Mouse (Mus musculus): ENCODE results near the gene Mrps18a. TPM values are rescaled to one million over a fixed set of nuclear protein-coding genes. Genes with fewer than 3 reads are reported as not detected.

The Mrps18a gene
- 128 and 137 TPM in 2 replicates for polyA plus RNA-seq (2015; fragmentation: Nextera tagmentation; extraction: Ambion mirVana)

GRCm38 (mm10) chr17:46110402-46111289, at the start of gene Mrps18a:
Mrps18a (plus strand) TSS chr17:46110986.
- Histone ChIP-seq H3K4me3 (replicated peaks) (peak within 1 kb of the TSS; percentile 93), H3K4me1 (peaks cover 10% of the 10 kb centered on the region; the same call in 1 of the 2 replicates), H3K27ac (peak within 1 kb of the TSS; percentile 64), H3K9me3 (no peaks in the 10 kb centered on the region), H3K9ac (peak within 1 kb of the TSS; percentile 80), H3K4me2 (peak within 1 kb of the TSS; percentile 83), H3K36me3 (no peaks in the 10 kb centered on the region), H3K27me3 (replicated peaks) (no peaks in the 10 kb centered on the region)
- WGBS, result 5% methylated on average over 38 of the region's 38 CpGs
- peak; percentile 93 for ATAC-seq (ENCODE audit: insufficient read depth, low FRiP score, low read depth)

GRCm38 (mm10) chr17:46063283-46063973, 47.4 kb upstream of the Mrps18a start:
- H3K4me2 ChIP-seq, result peak overlapping the region; percentile 22
- H3K4me3 ChIP-seq (replicated peaks), result no peak overlapping the region
- H3K27ac ChIP-seq, result peak overlapping the region; percentile 42
- 17% methylated on average over 10 of the region's 10 CpGs for WGBS
- no peaks in the 10 kb centered on the region for H3K27me3 ChIP-seq (replicated peaks)
- peaks cover 11% of the 10 kb centered on the region for H3K4me1 ChIP-seq
- H3K9me3 ChIP-seq, result no peaks in the 10 kb centered on the region
- ATAC-seq (ENCODE audit: insufficient read depth, low FRiP score, low read depth), result peak; percentile 84
- no peaks in the 10 kb centered on the region for H3K36me3 ChIP-seq
- H3K9ac ChIP-seq, result no peak overlapping the region

GRCm38 (mm10) chr17:46063974-46064312, 46.8 kb upstream of the Mrps18a start:
- H3K36me3 ChIP-seq, result no peaks in the 10 kb centered on the region
- no peak overlapping the region for H3K4me3 ChIP-seq (replicated peaks)
- no peak overlapping the region for H3K9ac ChIP-seq
- no peak for ATAC-seq (ENCODE audit: insufficient read depth, low FRiP score, low read depth)
- H3K4me1 ChIP-seq, result peaks cover 11% of the 10 kb centered on the region
- no peak overlapping the region; the same call in 1 of the 2 replicates for H3K27ac ChIP-seq
- H3K4me2 ChIP-seq, result peak overlapping the region; percentile 22
- WGBS, result 40% methylated on average over 6 of the region's 6 CpGs
- no peaks in the 10 kb centered on the region for H3K27me3 ChIP-seq (replicated peaks)
- no peaks in the 10 kb centered on the region for H3K9me3 ChIP-seq

- Histone ChIP-seq H3K4me3 (replicated peaks) (no peak overlapping the region), H3K9ac (no peak overlapping the region), H3K27ac (no peak overlapping the region), H3K4me1 (peaks cover 22% of the 10 kb centered on the region), H3K27me3 (replicated peaks) (no peaks in the 10 kb centered on the region), H3K4me2 (no peak overlapping the region), H3K9me3 (no peaks in the 10 kb centered on the region), H3K36me3 (no peaks in the 10 kb centered on the region)
- 65% methylated on average over 9 of the region's 9 CpGs for WGBS
- no peak for ATAC-seq (ENCODE audit: insufficient read depth, low FRiP score, low read depth)
Measured at GRCm38 (mm10) chr17:46070046-46070445, 40.7 kb upstream of the Mrps18a start.

GRCm38 (mm10) chr17:46071531-46071930, 39.3 kb upstream of the Mrps18a start:
- Histone ChIP-seq H3K9ac (no peak overlapping the region), H3K9me3 (no peaks in the 10 kb centered on the region), H3K36me3 (no peaks in the 10 kb centered on the region), H3K4me2 (no peak overlapping the region), H3K4me3 (replicated peaks) (no peak overlapping the region), H3K27ac (no peak overlapping the region), H3K27me3 (replicated peaks) (no peaks in the 10 kb centered on the region), H3K4me1 (peaks cover 23% of the 10 kb centered on the region)
- no peak for ATAC-seq (ENCODE audit: insufficient read depth, low FRiP score, low read depth)
- WGBS, result 74% methylated on average over 3 of the region's 3 CpGs

- H3K4me2 ChIP-seq, result peak overlapping the region; percentile 56
- ATAC-seq (ENCODE audit: insufficient read depth, low FRiP score, low read depth), result peak; percentile 85
- peak overlapping the region; percentile 84 for H3K27ac ChIP-seq
- H3K4me1 ChIP-seq, result peaks cover 25% of the 10 kb centered on the region
- no peaks in the 10 kb centered on the region for H3K36me3 ChIP-seq
- H3K4me3 ChIP-seq (replicated peaks), result peak overlapping the region; percentile 23
- no peaks in the 10 kb centered on the region for H3K9me3 ChIP-seq
- no peak overlapping the region for H3K9ac ChIP-seq
- no peaks in the 10 kb centered on the region for H3K27me3 ChIP-seq (replicated peaks)
- WGBS, result 7% methylated on average over 23 of the region's 23 CpGs
Measured at GRCm38 (mm10) chr17:46073730-46074301, 37.0 kb upstream of the Mrps18a start.

GRCm38 (mm10) chr17:46074398-46075115, 36.2 kb upstream of the Mrps18a start:
- no peaks in the 10 kb centered on the region for H3K36me3 ChIP-seq
- H3K4me1 ChIP-seq, result peaks cover 24% of the 10 kb centered on the region
- no peak for ATAC-seq (ENCODE audit: insufficient read depth, low FRiP score, low read depth)
- H3K9me3 ChIP-seq, result no peaks in the 10 kb centered on the region
- H3K4me2 ChIP-seq, result peak overlapping the region; percentile 56
- H3K27me3 ChIP-seq (replicated peaks), result no peaks in the 10 kb centered on the region
- no peak overlapping the region for H3K9ac ChIP-seq
- WGBS, result 31% methylated on average over 7 of the region's 7 CpGs
- peak overlapping the region; percentile 23 for H3K4me3 ChIP-seq (replicated peaks)
- H3K27ac ChIP-seq, result peak overlapping the region; percentile 64

GRCm38 (mm10) chr17:46075116-46075485, 35.7 kb upstream of the Mrps18a start:
- no peak overlapping the region for H3K4me2 ChIP-seq
- no peak overlapping the region for H3K9ac ChIP-seq
- peak overlapping the region; percentile 48; the same call in 1 of the 2 replicates for H3K27ac ChIP-seq
- no peaks in the 10 kb centered on the region for H3K36me3 ChIP-seq
- no peak for ATAC-seq (ENCODE audit: insufficient read depth, low FRiP score, low read depth)
- no peaks in the 10 kb centered on the region for H3K9me3 ChIP-seq
- H3K27me3 ChIP-seq (replicated peaks), result no peaks in the 10 kb centered on the region
- no peak overlapping the region for H3K4me3 ChIP-seq (replicated peaks)
- 47% methylated on average over 3 of the region's 3 CpGs for WGBS
- H3K4me1 ChIP-seq, result peaks cover 22% of the 10 kb centered on the region

GRCm38 (mm10) chr17:46075551-46076259, 35.1 kb upstream of the Mrps18a start:
- H3K4me1 ChIP-seq, result peaks cover 22% of the 10 kb centered on the region
- H3K4me2 ChIP-seq, result no peak overlapping the region
- 71% methylated on average over 5 of the region's 5 CpGs for WGBS
- no peaks in the 10 kb centered on the region for H3K9me3 ChIP-seq
- H3K27ac ChIP-seq, result no peak overlapping the region
- no peak overlapping the region for H3K9ac ChIP-seq
- no peaks in the 10 kb centered on the region for H3K36me3 ChIP-seq
- H3K4me3 ChIP-seq (replicated peaks), result no peak overlapping the region
- ATAC-seq (ENCODE audit: insufficient read depth, low FRiP score, low read depth), result no peak
- no peaks in the 10 kb centered on the region for H3K27me3 ChIP-seq (replicated peaks)

GRCm38 (mm10) chr17:46076260-46076551, 34.6 kb upstream of the Mrps18a start:
- no peaks in the 10 kb centered on the region for H3K36me3 ChIP-seq
- no peak overlapping the region for H3K4me2 ChIP-seq
- WGBS, result no CpG with 5 or more reads among the region's 1 CpGs
- no peaks in the 10 kb centered on the region for H3K27me3 ChIP-seq (replicated peaks)
- no peak overlapping the region for H3K27ac ChIP-seq
- no peaks in the 10 kb centered on the region for H3K9me3 ChIP-seq
- no peak overlapping the region for H3K9ac ChIP-seq
- no peak for ATAC-seq (ENCODE audit: insufficient read depth, low FRiP score, low read depth)
- peaks cover 25% of the 10 kb centered on the region for H3K4me1 ChIP-seq
- no peak overlapping the region for H3K4me3 ChIP-seq (replicated peaks)

GRCm38 (mm10) chr17:46077921-46078534, 32.8 kb upstream of the Mrps18a start:
- Histone ChIP-seq H3K4me3 (replicated peaks) (no peak overlapping the region), H3K36me3 (no peaks in the 10 kb centered on the region), H3K4me1 (peaks cover 30% of the 10 kb centered on the region), H3K27ac (no peak overlapping the region), H3K27me3 (replicated peaks) (no peaks in the 10 kb centered on the region), H3K4me2 (no peak overlapping the region), H3K9ac (no peak overlapping the region), H3K9me3 (no peaks in the 10 kb centered on the region)
- WGBS, result 86% methylated on average over 12 of the region's 12 CpGs
- ATAC-seq (ENCODE audit: insufficient read depth, low FRiP score, low read depth), result no peak

Data from stomach, embryonic 15.5 days (tissue).